Mouse (Mus musculus): ENCODE measurements at regions not wholly inside any gene's neighbourhood (a gene's known extent, or its start where the extent isn't known, plus 50 kb on each side); places are given as distances from the start of the nearest gene placed in this dataset.

DNA sequence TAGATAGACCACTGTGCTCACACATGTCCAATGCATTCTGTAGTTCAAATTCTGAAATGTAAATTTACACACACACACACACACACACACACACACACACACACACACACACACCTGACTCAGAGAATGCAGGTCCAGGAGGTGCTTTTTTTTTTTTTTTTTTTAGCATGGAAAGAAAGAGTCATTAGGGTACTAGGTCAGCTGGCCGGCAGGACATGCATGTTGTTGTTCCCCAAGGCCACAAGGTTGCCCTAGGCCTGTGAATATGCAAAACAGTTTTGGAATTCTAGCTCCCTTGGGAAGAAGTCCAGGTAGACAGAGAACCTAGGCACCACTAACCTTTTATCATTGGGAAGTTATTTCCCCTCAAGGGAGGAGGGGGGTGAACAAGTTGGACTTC is 184.1 kb upstream of the Marcks start:
- DNase-seq (ENCODE audit: low spot score), result no peak

DNA sequence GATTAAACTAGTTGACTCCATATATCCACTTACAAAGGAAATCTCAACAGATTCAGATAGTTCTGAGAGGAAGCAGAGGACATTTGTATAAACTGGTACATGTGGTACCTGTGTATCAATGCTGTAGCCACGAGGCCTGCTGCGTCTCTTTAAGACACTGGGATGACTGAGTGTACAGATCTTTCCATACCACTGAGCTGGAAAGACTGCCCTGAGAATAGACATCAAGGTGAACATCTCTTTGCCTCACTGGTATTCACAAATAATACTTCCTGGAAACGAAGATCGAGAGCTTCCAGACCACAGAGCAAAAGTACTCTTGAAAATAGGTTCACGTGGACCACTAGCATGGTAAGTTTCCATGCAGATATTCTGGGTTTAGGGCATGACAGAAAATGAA is 183.6 kb upstream of the Marcks start:
- DNase-seq (ENCODE audit: low spot score), result no peak

GRCm38 (mm10) chr10:37321171-37321570 is 182.5 kb upstream of the Marcks start:
- DNase-seq (ENCODE audit: low spot score), result no peak

DNA sequence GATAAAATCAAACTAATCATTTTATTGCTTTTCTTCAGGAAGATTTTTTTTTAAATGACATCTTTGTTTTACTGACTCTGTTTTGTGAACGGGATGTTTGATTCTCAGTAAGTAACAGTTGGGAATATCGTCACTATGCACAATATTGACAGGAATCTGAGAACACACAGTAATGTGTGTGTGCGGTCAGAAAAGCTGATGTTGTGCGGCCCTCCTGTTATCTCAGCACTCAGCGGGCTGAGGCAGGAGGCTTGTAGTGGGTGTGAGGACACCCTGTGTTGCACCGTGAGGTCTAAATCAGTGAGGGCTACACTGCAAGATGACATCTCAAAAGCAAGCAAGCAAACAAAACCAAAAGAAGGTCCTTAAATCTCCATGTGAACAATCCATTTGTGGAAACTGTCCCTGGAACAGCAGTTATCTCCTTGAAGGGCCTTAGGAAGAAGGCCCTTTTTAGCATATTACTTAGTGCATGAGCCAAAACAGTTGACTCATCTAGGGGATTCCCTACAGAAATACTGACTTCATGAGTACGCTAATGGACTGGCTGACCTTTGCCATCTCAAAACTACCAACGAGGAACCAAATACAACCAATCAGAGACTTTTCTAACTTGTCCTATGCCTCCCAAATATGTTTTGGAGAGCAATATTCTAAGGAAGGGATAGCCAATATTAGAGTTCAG is 181.2 kb upstream of the Marcks start:
- no peak for DNase-seq (ENCODE audit: low spot score)

GRCm38 (mm10) chr10:37316701-37317100 is 178.0 kb upstream of the Marcks start:
- no peak for DNase-seq (ENCODE audit: low spot score)

- no peak for DNase-seq (ENCODE audit: low spot score)
Measured at GRCm38 (mm10) chr10:37315804-37316203, 177.1 kb upstream of the Marcks start.

DNA sequence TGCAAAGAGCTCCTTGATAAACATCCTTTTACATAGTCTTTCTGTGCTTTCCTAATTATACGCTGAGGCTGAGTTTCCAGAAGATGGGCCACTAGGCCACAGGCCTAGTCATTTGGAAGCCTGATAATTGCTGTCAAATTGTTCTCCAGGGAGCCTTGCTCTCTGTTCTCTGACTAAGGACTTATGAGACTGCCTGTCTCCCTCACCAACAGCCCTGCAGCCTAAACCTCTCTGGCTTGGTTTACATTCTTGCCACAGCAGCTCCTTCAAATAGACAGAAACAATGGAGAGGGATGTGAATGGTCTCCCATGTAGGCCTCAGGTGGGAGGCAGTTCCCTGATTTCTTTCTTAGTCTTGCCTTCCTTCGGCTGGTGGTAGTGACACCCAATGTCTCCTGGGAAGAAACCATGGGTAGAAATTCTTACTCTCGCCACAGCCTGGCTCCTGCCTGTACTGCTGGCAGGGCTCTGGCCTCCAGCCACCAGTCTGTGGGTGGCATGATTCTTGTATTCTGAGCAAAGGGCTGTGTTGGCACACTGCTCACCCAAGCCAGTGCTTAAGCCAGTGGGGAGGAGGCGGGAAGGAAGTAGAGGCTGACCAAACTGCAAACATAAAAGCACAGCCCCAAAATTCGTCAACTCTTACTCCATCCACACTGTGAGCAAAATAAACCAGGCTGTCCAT is 176.2 kb upstream of the Marcks start:
- DNase-seq (ENCODE audit: low spot score), result no peak

- no peak for DNase-seq (ENCODE audit: low spot score)
Measured at GRCm38 (mm10) chr10:37313461-37313860, 174.7 kb upstream of the Marcks start.

DNA sequence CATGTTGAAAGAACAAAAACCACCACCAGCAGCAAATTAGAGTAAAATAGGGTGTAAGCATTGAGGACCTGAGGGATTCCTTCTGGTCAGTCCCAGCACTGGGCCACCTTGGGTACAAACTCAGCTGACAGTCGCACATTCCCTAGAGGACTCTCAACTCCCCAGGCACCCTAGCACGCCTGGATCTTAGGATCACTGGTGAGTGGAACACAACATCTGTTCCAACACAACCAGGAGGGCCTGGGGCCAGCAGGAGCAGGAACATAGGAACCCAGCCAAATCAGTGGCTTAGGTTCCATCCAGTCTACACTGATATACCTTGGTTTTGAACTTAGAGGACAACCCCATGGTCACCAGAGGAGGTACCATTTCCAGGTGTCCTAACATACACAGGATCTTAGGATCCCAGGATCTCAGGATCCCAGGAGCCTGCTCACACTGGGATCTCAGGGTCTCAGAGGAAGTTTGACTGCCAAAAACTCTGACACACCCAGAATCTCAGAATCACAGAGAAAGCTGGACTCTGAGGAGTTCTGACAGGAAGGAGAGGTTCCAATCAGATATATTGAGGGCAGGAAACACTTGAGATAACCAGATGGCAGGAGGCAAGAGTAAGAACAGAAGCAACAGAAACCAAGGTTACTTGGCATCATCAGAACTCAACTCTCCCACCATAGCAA is 171.7 kb upstream of the Marcks start:
- DNase-seq (ENCODE audit: low spot score), result no peak

DNA sequence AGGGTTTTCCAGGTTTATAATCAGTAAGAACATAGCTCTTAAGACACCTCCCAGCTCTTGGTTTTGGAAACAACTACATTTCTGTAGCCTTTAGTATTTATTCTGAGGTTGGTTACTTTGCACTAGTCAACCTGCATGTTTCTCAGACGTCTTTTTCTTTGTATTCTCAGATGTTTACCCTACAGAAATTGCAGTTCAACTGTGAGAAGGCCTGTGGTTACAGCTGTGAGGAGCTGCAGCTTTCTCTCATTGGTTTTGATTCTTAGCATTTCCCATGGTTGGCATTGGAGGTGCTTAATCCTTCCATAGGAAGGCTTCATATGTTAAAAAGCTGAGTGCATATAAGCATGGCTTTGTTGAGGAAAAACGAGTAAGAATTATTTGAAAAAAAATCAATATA is 165.9 kb upstream of the Marcks start:
- DNase-seq (ENCODE audit: low spot score), result no peak

GRCm38 (mm10) chr10:37300181-37300889 is 161.6 kb upstream of the Marcks start:
- DNase-seq (ENCODE audit: low spot score), result no peak

- DNase-seq (ENCODE audit: low spot score), result no peak
Measured at GRCm38 (mm10) chr10:37298689-37299421, 160.1 kb upstream of the Marcks start.

DNA sequence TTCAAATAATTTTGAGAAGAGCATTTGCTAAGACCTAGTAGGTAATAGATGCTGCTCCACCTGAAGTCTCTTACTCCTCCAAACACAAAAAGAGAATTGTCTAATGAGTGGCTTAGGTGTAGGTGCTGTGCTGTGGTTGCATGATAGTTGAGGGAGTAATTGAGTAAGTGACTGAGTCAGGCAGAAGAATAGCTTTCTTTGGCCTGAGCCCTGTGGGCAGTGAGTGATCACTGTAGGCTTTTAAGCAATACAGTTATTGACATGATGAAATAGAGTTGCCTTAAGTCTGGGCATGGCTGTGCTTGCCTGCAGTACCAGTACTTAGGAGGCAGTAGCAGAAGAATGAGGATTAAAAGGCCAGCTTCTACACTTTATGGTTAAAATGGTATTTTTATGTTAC is 155.5 kb upstream of the Marcks start:
- DNase-seq (ENCODE audit: low spot score), result no peak

DNA sequence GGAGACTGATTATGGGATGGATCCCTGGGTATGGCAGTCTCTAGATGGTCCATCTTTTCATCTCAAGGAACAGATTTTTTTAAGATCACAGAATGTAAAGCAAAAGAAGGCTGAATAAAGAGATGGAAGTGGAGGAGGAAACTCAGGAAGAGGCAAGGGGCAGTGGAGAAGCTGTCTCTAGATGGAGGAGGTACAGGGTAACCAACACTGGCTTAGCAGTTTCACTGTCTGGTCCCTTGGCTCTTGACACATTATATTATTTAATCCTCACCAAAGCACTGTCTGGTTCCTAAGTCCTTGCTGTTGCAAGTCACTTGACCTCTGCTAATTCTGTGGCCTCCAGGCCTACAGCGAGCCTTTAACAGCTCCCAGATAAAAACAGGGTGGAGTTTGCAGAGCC is 154.6 kb upstream of the Marcks start:
- DNase-seq (ENCODE audit: low spot score), result no peak

DNA sequence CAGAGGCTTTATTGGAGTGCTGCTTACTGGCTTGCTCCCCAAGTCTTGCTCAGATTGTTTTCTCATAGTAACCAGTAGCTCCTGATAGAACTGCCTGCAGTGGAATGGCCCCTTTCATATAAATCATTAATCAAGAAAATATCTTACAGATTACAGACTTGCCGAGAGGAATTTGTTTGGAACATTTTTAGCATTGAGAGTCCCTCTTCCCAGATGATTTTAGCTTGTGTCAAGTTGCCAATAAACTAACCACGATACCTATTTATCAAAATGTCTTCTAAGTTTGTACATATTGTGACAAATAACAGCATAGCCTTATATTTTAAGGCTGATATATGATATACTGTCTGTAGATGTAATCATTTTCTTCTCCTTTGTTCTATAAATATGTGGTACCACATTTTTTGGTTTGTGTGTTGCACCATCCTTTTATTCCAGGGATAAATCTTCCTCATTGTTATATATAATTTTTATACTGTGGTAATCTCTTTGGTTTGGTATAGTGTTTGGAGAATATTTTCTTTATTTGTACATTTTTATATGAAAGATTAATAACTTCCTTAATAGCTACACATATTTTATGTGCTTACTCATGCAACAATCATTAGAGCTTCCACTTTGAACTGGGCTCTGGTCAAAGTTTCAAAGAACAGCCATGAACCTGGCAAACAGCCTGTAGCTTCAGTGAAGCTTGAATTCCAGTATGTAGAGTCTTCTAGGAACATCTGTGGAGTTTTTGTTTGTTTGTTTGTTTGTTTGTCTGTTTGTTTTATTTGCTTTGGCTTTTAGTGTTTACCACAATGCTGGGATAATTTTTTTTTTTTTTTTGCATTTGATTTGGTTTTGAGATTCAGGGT is 153.1 kb upstream of the Marcks start:
- no peak for DNase-seq (ENCODE audit: low spot score)

DNA sequence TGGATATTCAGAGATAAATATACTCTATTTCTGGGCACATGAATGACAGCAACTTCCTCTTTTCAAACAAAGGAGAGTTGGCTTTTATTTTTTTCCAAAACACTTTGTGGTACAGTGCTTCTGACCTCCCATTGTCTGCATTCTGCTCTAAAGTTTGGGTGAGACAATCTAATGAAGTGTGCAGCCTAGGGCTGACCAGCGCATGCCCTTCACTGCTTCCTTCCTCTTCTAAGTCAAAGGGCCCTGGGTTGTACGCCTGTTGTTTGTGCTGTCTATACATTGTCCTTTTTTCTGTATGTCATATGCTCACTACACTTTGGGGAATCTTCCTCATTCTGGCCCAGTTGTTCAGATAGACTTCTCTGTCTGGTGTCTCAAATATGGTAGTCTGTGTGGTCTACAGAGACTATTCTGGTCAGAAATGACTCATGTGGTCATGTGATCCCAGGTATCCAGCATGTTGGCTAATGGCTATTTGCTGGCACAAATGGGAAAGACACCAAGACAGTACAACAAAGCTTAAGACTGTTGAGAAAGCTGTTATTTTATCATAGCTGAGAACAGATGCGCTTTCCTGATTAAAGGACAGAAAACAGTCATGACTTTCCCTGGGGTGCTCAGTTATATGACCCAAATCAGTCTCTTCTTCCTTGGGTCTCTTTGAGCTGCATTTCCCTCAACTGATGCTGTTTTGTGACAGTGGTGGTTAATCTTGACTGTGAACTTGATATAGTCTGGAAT is 151.4 kb upstream of the Marcks start:
- no peak for DNase-seq (ENCODE audit: low spot score)

DNA sequence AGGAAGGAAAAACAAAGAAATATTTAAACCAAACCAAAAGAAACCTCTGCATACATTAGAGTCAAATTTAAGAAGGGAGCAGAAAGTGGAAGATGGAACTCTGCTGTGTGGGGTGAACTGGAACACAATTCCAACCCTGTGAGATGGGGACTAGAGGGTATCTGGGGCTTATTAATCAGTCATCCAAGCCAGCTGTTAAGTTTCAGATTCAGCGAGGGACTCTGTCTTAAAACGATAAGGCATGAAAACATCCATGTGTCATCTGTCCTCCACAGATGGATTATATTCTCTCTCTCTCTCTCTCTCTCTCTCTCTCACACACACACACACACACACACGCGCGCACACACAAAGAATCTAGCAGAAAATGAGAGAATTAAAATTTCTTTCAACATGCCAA is 147.6 kb upstream of the Marcks start:
- no peak for DNase-seq (ENCODE audit: low spot score)

DNA sequence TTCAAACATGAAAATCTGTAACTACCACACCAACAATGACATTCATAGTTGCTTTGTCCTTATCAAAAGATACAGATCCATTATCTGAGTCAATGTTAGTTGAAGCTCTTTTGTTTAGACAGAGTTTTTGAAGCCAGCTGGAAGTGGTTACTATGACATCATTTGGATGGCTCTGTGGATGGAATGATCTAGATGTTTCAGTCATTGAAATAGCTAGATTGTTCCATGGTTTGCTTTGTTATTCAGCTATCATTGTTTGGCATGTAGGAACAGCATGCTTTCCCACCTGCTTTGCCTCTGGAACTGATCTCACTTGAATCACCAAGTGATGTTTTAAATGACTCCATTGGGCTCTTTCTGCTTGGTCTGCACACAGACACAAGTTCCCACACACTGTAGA is 144.2 kb upstream of the Marcks start:
- no peak for DNase-seq (ENCODE audit: low spot score)

GRCm38 (mm10) chr10:37280823-37281222 is 142.1 kb upstream of the Marcks start:
- DNase-seq (ENCODE audit: low spot score), result peak; percentile 17

DNA sequence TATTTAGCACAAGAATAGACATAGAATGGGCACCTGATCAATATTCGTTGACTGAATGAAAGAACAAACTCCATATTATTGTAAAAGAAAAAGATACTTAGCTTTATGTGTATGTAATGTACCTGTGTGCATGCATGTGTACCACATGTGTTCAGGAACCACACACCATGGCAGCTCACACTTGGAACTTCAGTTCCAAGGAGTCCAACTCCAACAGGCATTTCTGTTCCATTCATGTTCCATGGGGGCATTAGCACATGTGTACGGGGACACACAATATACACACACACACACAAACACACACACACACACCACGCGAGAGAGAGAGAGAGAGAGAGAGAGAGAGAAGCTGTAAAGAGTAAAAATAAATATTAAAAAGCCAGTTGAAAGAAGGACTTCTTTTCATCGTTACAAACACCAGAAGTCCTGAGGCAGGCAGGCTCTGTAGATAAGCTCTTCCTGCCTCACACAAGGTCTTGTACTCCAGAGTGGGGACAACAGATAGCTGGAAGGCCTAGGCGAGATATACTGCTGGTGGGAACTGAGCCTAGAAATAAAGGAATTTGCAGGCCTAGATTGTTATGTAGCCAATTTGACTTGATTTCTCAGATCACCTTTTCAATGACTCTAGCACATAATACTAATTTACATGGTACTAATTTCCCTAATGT is 141.6 kb upstream of the Marcks start:
- peak; percentile 39 for DNase-seq (ENCODE audit: low spot score)
